Mouse (Mus musculus) adrenal gland, postnatal 0 days (tissue): ENCODE data around the gene Vmn1r60. TPM values are rescaled to one million over a fixed set of nuclear protein-coding genes. Genes with fewer than 3 reads are reported as not detected.

ENCODE experiments used
- polyA plus RNA-seq: library from polyadenylated mRNA; unstranded; fragments of >200 nt; fragmentation: Nextera tagmentation; extraction: Ambion mirVana; gene quantifications from 2 replicates; pipeline ENCODE4 v1.2.1, GENCODE M21; 2015

Gene Vmn1r60
- polyA plus RNA-seq: not detected in 2 replicates

DNA sequence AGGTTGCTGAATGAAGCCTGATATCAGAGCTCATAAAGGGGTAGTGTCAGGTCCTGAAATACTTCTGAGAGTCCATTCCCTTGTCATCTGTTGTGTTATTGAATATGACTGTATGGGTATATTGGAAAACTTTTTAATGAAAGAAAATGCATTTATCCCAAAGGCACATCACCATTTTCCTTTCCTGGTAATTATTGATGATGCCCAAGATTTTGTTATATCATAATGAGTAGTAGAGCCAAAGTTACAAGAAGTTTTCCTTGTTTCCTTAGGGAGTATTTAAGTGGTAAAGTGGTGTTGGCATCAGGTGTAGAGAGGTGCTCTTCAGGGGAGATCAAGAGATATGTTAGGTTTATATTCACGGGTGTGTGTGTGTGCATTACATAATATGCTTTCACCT is at the start of gene Vmn1r60:
Vmn1r60 (minus strand) TSS at position 101 of the 400 bp plus-strand sequence.

DNA sequence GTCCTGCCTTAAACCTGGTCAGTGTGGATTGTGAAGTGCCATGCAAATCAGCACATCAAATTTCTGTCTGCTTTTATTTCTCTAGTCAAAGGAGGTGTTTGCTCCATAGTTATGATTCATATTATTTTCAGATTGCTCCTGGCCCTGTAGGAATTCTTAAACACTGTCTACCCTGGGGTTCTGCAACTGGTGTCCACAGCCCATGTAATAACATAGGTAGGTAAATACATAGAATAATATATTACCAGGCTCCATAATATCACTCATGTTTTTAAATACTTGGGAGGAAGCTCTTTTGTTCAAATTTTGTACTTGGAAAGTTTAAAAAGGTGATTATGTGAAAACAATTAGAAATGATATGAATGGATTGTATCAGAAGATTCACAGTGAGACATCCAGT is 53.3 kb downstream of the Vmn1r60 start, which contains the start of gene Vmn2r28:
Vmn2r28 (minus strand) TSS at position 101 of the 400 bp plus-strand sequence.

Other genes starting within 250 kb of the Vmn1r60 start
- gene Gm5065, start 196.8 kb downstream of the Vmn1r60 start, polyA plus RNA-seq: not detected in 2 replicates
- gene Nlrp2, start 196.3 kb downstream of the Vmn1r60 start, polyA plus RNA-seq: not detected in 2 replicates
- gene Vmn1r58, start 133.9 kb downstream of the Vmn1r60 start, polyA plus RNA-seq: not detected in 2 replicates
- not detected in 2 replicates for gene Vmn1r59, start 90.5 kb downstream of the Vmn1r60 start, polyA plus RNA-seq
- gene Vmn2r28, start 53.4 kb downstream of the Vmn1r60 start, polyA plus RNA-seq: not detected in 2 replicates
- not detected in 2 replicates for gene Vmn1r61, start 66.0 kb upstream of the Vmn1r60 start, polyA plus RNA-seq
- gene Vmn1r62, start 126.3 kb upstream of the Vmn1r60 start, polyA plus RNA-seq: not detected in 2 replicates